25 mouse cellular contexts compared by ENCODE assay signal in genomic region chr12:103238924-103239460, GRCm38 (mm10). TPM values are rescaled to one million over a fixed set of nuclear protein-coding genes. Genes with fewer than 3 reads are reported as not detected.
DNase-seq lines count a peak whose midpoint lies in the region; ATAC-seq lines count a peak whose summit lies in the region.
"Had no signal": no experiment of that assay in that cellular context is flagged by ENCODE, and none has a peak within 500 bp of the region (broad histone marks: within the 10 kb centered on the region; RNA-seq: fewer than 3 reads in every experiment).

No protein-coding gene starts in this region.

- H3K4me3 ChIP-seq in midbrain, embryonic 14.5 days (replicated peaks; ENCODE audit: low read depth, low read length) = no peak overlapping the region
- H3K4me3 ChIP-seq in midbrain, embryonic 16.5 days (ENCODE audit: low read depth, low read length) = no peak overlapping the region
- H3K4me3 ChIP-seq: forebrain, embryonic 15.5 days; heart, embryonic 10.5 days; hindbrain, embryonic 10.5 days; kidney, embryonic 15.5 days; midbrain, embryonic 10.5 days had no signal

- WGBS in midbrain, embryonic 14.5 days = 71% methylated on average over 7 of the region's 7 CpGs
- 75% methylated on average over 7 of the region's 7 CpGs for WGBS in midbrain, embryonic 16.5 days

- no peak for ATAC-seq in midbrain, embryonic 14.5 days (ENCODE audit: low FRiP score, low TSS enrichment)
- no peak for ATAC-seq in midbrain, embryonic 16.5 days
- ATAC-seq: CD4-positive, CD25-positive, alpha-beta regulatory T cell, adult 4 months; forebrain, embryonic 15.5 days; lung, postnatal 0 days; Patski had no signal

- H3K9me3 ChIP-seq in midbrain, embryonic 14.5 days (ENCODE audit: control insufficient read depth, low read length) = no peaks in the 10 kb centered on the region
- H3K9me3 ChIP-seq in midbrain, embryonic 16.5 days (replicated peaks; ENCODE audit: control insufficient read depth, low read length, poor library complexity, severe bottlenecking) = no peaks in the 10 kb centered on the region
- H3K9me3 ChIP-seq: forebrain, embryonic 15.5 days; heart, embryonic 10.5 days; hindbrain, embryonic 10.5 days; kidney, embryonic 15.5 days; midbrain, embryonic 10.5 days had no signal

- no peaks in the 10 kb centered on the region for H3K36me3 ChIP-seq in midbrain, embryonic 14.5 days (ENCODE audit: control insufficient read depth, insufficient read depth, low read length)
- no peaks in the 10 kb centered on the region for H3K36me3 ChIP-seq in midbrain, embryonic 16.5 days (ENCODE audit: control insufficient read depth, insufficient read depth, low read length)
- H3K36me3 ChIP-seq: forebrain, embryonic 15.5 days; heart, embryonic 10.5 days; hindbrain, embryonic 10.5 days; kidney, embryonic 15.5 days; midbrain, embryonic 10.5 days had no signal

- no peak overlapping the region for H3K9ac ChIP-seq in midbrain, embryonic 14.5 days (replicated peaks; ENCODE audit: low read length)
- H3K9ac ChIP-seq in midbrain, embryonic 16.5 days (ENCODE audit: low read depth, low read length) = no peak overlapping the region
- H3K9ac ChIP-seq: forebrain, embryonic 15.5 days; kidney, embryonic 15.5 days had no signal

- peak; percentile 18 for DNase-seq in adrenal gland, postnatal 25 days
- DNase-seq in adrenal gland, postnatal 4 days (ENCODE audit: low spot score in 2 of 2) = no peak
- peak; percentile 71 for DNase-seq in gastrocnemius, postnatal 25 days
- no peak for DNase-seq in gastrocnemius, postnatal 14 days
- DNase-seq in midbrain, embryonic 14.5 days = peak; percentile 18
- no peak for DNase-seq in layer of hippocampus, adult 9-11 months
- DNase-seq: adrenal gland, adult 8-10 months; cerebellum, adult 18-20 months; kidney, adult 11 months; right cerebral cortex, postnatal 14 days; spleen, adult 18-20 months had no signal

- no peak overlapping the region for H3K27ac ChIP-seq in midbrain, embryonic 14.5 days (replicated peaks; ENCODE audit: low read depth, low read length)
- no peak overlapping the region for H3K27ac ChIP-seq in midbrain, embryonic 16.5 days (ENCODE audit: low read length)
- H3K27ac ChIP-seq: forebrain, embryonic 15.5 days; heart, embryonic 10.5 days; hindbrain, embryonic 10.5 days; kidney, embryonic 15.5 days; midbrain, embryonic 10.5 days had no signal

- peaks cover 12% of the 10 kb centered on the region; the same call in 1 of the 2 replicates for H3K4me1 ChIP-seq in midbrain, embryonic 14.5 days (ENCODE audit: control insufficient read depth, insufficient read depth, low read length)
- peaks cover 13% of the 10 kb centered on the region for H3K4me1 ChIP-seq in midbrain, embryonic 16.5 days (ENCODE audit: control insufficient read depth, insufficient read depth, low read length)

- intact Hi-C loops in gastrocnemius, postnatal 14 days (cut with DNase I; ENCODE audit: low total_unique reads) = no loop called here

- 0 out of 2 replicates have a peak, but pooled peaks cover 3% of the 10 kb centered on the region for H3K27me3 ChIP-seq in midbrain, embryonic 14.5 days (ENCODE audit: control insufficient read depth, insufficient read depth, low read length)
- peaks cover 5% of the 10 kb centered on the region; the same call in 1 of the 2 replicates for H3K27me3 ChIP-seq in midbrain, embryonic 16.5 days (ENCODE audit: control insufficient read depth, insufficient read depth, low read depth, low read length)

- H3K4me2 ChIP-seq in midbrain, embryonic 14.5 days (ENCODE audit: low read length) = no peak overlapping the region
- H3K4me2 ChIP-seq in midbrain, embryonic 16.5 days (ENCODE audit: low read length) = no peak overlapping the region
- H3K4me2 ChIP-seq: forebrain, embryonic 15.5 days; kidney, embryonic 15.5 days had no signal

RNA-seq across cellular contexts. Expression of gene Prima1, which starts 3.0 kb away (rescaled TPM):
- 1.4 and 1.8 TPM in 2 replicates for total RNA-seq in adrenal gland, postnatal 25 days (2021)
- total RNA-seq in adrenal gland, postnatal 4 days (2021) = 1 to 10 TPM; 4.8 to 6.9 TPM
- 10 to 100 TPM; 20.1 to 21.1 TPM for total RNA-seq in gastrocnemius, postnatal 25 days (2021)
- 10 to 100 TPM in 1 of 2 experiments, 1 to 10 TPM in 1; 2.3 to 14.0 TPM for total RNA-seq in gastrocnemius, postnatal 14 days (2021)
- 1.1 and 1.2 TPM in 2 replicates for polyA plus RNA-seq in midbrain, embryonic 14.5 days (2014; fragmentation: Nextera tagmentation; extraction: Ambion mirVana)
- 0.48 and 0.55 TPM in 2 replicates for polyA plus RNA-seq in midbrain, embryonic 16.5 days (2015; fragmentation: Nextera tagmentation; extraction: Ambion mirVana)
- total RNA-seq: granulocyte monocyte progenitor cell, adult 5-6 weeks; liver, adult 2 months had no signal
- polyA plus RNA-seq: CD4-positive, CD25-positive, alpha-beta regulatory T cell, adult 4 months; heart, postnatal 0 days; liver, adult 2 months; liver, embryonic 16.5 days; thymus, postnatal 0 days had no signal

Comparison
In these comparisons a context has a peak if more than half of its experiments do, and no peak if none do; other contexts are left out.
1. DNase-seq: peak in adrenal gland, postnatal 25 days (single experiment), gastrocnemius, postnatal 25 days (single experiment) and midbrain, embryonic 14.5 days (single experiment); none in adrenal gland, postnatal 4 days (0 of 2), gastrocnemius, postnatal 14 days (single experiment) and layer of hippocampus, adult 9-11 months (single experiment).